Mouse (Mus musculus) thymus, adult 2 months (tissue): ENCODE measurements at regions not wholly inside any gene's neighbourhood (a gene's known extent, or its start where the extent isn't known, plus 50 kb on each side); places are given as distances from the start of the nearest gene placed in this dataset.

Experiments used
- CTCF ChIP-seq: fragments of 200-500 bp; IDR thresholded peaks from 2 replicates; pipeline ENCODE4 v1.5.1; 2012; ENCODE audit warnings: mild to moderate bottlenecking, control low read depth, low read length, moderate library complexity, borderline replicate concordance; ENCODE audit not compliant: control insufficient read depth, poor library complexity, insufficient read depth; ENCODE audit errors: extremely low read depth
- POLR2A ChIP-seq: fragments of 200-500 bp; IDR thresholded peaks from 2 replicates; pipeline ENCODE4 v1.6.1; 2012; ENCODE audit warnings: mild to moderate bottlenecking, low read length, control low read depth, moderate library complexity; ENCODE audit not compliant: control insufficient read depth, poor library complexity, insufficient read depth; ENCODE audit errors: extremely low read depth

DNA sequence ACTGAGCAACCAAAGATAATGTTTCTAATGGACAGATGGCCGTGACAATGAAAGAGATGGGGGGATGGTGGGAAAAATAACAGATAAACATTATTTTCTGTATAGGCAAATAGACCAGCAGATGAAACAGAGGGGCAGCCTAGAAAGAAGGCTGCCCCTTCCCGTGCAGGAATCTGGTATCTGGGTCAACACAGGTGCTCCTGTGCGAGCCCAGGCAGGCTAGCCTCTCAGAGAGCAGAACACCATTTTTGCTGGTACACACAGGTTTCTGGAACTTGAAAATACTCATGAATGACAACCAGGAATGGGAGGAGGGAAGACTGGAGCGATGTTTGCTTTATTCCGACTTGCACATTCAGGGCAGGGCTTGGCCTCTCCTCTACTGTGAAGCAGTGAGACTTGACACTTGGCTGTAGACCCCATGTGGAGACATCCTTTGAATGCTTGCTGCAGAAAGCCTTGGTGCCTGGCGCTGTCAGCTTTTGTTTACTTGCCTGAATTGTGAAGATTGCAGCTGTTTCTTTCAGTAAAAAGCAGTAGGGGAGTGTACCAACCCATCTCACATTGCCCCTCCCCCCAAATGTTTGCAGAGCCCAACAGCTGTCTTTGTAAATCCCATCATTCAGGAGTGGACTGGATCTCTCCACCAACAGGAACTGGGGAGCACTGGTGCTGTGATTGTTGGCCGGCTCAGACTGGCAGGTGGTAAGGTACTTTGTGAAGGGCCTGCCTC, 172.5 kb downstream of the Gm5426 start:
- TF ChIP-seq CTCF (no peak), POLR2A (no peak)
